Mouse (Mus musculus): Measurements from ENCODE around the gene Pglyrp2.

DNA sequence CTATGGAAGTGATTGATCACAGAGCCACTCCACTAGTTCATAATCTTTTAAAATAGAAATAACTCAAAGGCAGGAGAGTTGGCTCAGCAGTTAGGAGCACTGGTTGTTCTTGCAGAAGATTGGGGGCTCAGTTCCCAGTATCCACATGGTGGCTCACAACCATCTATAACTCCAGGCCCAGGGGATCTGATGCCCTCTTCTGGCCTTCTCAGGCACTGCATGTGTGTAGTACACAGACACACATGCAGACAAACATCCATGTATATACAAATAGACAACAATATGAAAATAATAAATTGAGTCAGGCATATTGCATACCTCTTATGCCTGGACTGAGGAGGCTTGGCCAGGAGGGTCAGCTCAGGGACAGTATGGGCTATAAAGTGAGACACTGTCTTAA, 23.2 kb upstream of the Pglyrp2 start:
- TF ChIP-seq CTCF (IDR thresholded peaks at IDR 0.05; ENCODE audit: borderline replicate concordance, extremely low read depth, insufficient read depth, insufficient read length), result no peak
- no peak for TF ChIP-seq POLR2A (IDR thresholded peaks at IDR 0.05; ENCODE audit: borderline replicate concordance, extremely low read depth, insufficient read depth, insufficient read length, poor library complexity, severe bottlenecking)

Data from brain, embryonic 14.5 days (tissue).